In the genomic region with DNA sequence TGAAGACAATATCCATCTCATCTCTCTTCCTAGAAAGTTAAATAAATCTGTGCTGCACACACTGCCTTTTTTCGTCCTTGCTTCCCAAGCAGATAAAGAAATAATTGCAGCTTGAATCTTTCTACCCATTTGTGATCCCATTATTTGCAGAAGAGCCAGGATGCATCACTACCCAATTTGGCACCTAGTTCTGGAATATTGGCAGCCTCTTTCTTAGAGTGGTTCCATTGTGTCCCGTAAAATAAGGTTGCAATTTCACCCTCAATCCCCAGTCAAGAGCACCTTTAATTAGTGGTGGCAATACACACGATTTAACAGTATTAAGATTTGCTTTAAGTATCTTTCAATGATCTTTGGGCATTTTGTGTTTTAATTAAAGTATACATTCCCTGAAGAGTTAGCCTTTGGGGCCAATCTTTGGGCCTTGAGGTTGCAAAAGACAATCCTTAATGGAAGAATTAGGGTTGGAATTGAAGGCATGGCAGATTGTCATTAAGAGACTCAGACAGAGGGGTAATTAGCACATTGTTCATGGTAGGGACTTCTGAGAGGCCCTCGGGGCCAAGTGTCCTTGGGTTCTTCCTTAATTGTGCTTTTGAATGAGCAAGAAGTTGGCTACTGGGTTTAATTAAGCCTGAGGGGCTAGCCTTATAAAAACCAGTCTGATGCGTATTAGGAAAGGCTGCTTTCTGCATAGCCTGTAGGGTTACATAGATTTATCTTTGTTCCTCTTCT, we compare ENCODE assay signal across 26 mouse cellular contexts. TPM values are rescaled to one million over a fixed set of nuclear protein-coding genes. Genes with fewer than 3 reads are reported as not detected.
DNase-seq lines count a peak whose midpoint lies in the region; ATAC-seq and TF ChIP-seq lines count a peak whose summit lies in the region.
"Had no signal": no experiment of that assay in that cellular context is flagged by ENCODE, and none has a peak within 500 bp of the region (broad histone marks: within the 10 kb centered on the region; RNA-seq: fewer than 3 reads in every experiment).

No protein-coding gene starts in this region.

- TF ChIP-seq CTCF in forebrain, postnatal 0 days (IDR thresholded peaks at IDR 0.05; ENCODE audit: low read depth) = no peak

- H3K27ac ChIP-seq in forebrain, embryonic 11.5 days (ENCODE audit: low read depth, low read length) = no peak overlapping the region
- no peak overlapping the region for H3K27ac ChIP-seq in forebrain, postnatal 0 days (ENCODE audit: low read depth, low read length)
- H3K27ac ChIP-seq in midbrain, embryonic 11.5 days (ENCODE audit: low read depth, low read length) = no peak overlapping the region
- no peak overlapping the region for H3K27ac ChIP-seq in midbrain, embryonic 10.5 days (replicated peaks)
- no peak overlapping the region for H3K27ac ChIP-seq in midbrain, embryonic 16.5 days (ENCODE audit: low read length)
- H3K27ac ChIP-seq: embryonic facial prominence, embryonic 12.5 days; heart, embryonic 15.5 days; hindbrain, embryonic 13.5 days; hindbrain, postnatal 0 days had no signal

- WGBS in forebrain, embryonic 11.5 days = 28% methylated on average over 5 of the region's 5 CpGs
- WGBS in forebrain, postnatal 0 days = 25% methylated on average over 5 of the region's 5 CpGs
- WGBS in midbrain, embryonic 11.5 days = 66% methylated on average over 5 of the region's 5 CpGs
- 69% methylated on average over 5 of the region's 5 CpGs for WGBS in midbrain, embryonic 10.5 days
- WGBS in midbrain, embryonic 16.5 days = 49% methylated on average over 5 of the region's 5 CpGs

- no peaks in the 10 kb centered on the region for H3K9me3 ChIP-seq in forebrain, embryonic 11.5 days (ENCODE audit: control insufficient read depth, low read length)
- H3K9me3 ChIP-seq in forebrain, postnatal 0 days (ENCODE audit: low read length) = no peaks in the 10 kb centered on the region
- no peaks in the 10 kb centered on the region for H3K9me3 ChIP-seq in midbrain, embryonic 11.5 days (ENCODE audit: control insufficient read depth, low read length)
- H3K9me3 ChIP-seq in midbrain, embryonic 10.5 days (replicated peaks) = no peaks in the 10 kb centered on the region
- no peaks in the 10 kb centered on the region for H3K9me3 ChIP-seq in midbrain, embryonic 16.5 days (replicated peaks; ENCODE audit: control insufficient read depth, low read length, poor library complexity, severe bottlenecking)
- H3K9me3 ChIP-seq: embryonic facial prominence, embryonic 12.5 days; heart, embryonic 15.5 days; hindbrain, embryonic 13.5 days had no signal

- no peaks in the 10 kb centered on the region for H3K27me3 ChIP-seq in forebrain, embryonic 11.5 days (ENCODE audit: control insufficient read depth, insufficient read depth, low read length)
- no peaks in the 10 kb centered on the region for H3K27me3 ChIP-seq in forebrain, postnatal 0 days (ENCODE audit: insufficient read depth, low read length)
- no peaks in the 10 kb centered on the region for H3K27me3 ChIP-seq in midbrain, embryonic 11.5 days (ENCODE audit: control insufficient read depth, insufficient read depth, low read length)
- H3K27me3 ChIP-seq in midbrain, embryonic 10.5 days (ENCODE audit: low read depth, poor library complexity, severe bottlenecking) = no peaks in the 10 kb centered on the region
- H3K27me3 ChIP-seq in midbrain, embryonic 16.5 days (ENCODE audit: control insufficient read depth, insufficient read depth, low read depth, low read length) = no peaks in the 10 kb centered on the region
- H3K27me3 ChIP-seq: embryonic facial prominence, embryonic 12.5 days; heart, embryonic 15.5 days; hindbrain, embryonic 13.5 days; Patski had no signal

- no peaks in the 10 kb centered on the region for H3K36me3 ChIP-seq in forebrain, embryonic 11.5 days (ENCODE audit: control insufficient read depth, insufficient read depth, low read length)
- no peaks in the 10 kb centered on the region for H3K36me3 ChIP-seq in forebrain, postnatal 0 days (ENCODE audit: insufficient read depth)
- no peaks in the 10 kb centered on the region for H3K36me3 ChIP-seq in midbrain, embryonic 11.5 days (ENCODE audit: control insufficient read depth, insufficient read depth, low read length)
- no peaks in the 10 kb centered on the region for H3K36me3 ChIP-seq in midbrain, embryonic 10.5 days
- H3K36me3 ChIP-seq in midbrain, embryonic 16.5 days (ENCODE audit: control insufficient read depth, insufficient read depth, low read length) = no peaks in the 10 kb centered on the region
- H3K36me3 ChIP-seq: heart, embryonic 15.5 days; hindbrain, embryonic 13.5 days had no signal

- DNase-seq in forebrain, embryonic 11.5 days (ENCODE audit: low spot score) = no peak
- no peak for DNase-seq in forebrain, postnatal 0 days
- DNase-seq in midbrain, embryonic 11.5 days (ENCODE audit: low spot score, missing footprints) = no peak
- no peak for DNase-seq in midbrain, embryonic 10.5 days (ENCODE audit: low spot score)
- peak; percentile 28 for DNase-seq in brain, adult 2 months (ENCODE audit: low read depth, low spot score)
- DNase-seq in layer of hippocampus, adult 9-10 months (ENCODE audit: low spot score) = no peak
- no peak for DNase-seq in heart, adult 8-10 months (ENCODE audit: low spot score)
- DNase-seq: adrenal gland, postnatal 14 days; cerebellum, adult 11 months; cerebellum, adult 8-10 months; cerebellum, postnatal 14 days; embryo, embryonic 11 days; gastrocnemius, postnatal 10 days; heart, adult 18-20 months; heart, postnatal 14 days had no signal

- no peaks in the 10 kb centered on the region; the same call in 1 of the 2 replicates for H3K4me1 ChIP-seq in forebrain, embryonic 11.5 days (replicated peaks; ENCODE audit: control insufficient read depth, insufficient read depth, low read length)
- no peaks in the 10 kb centered on the region for H3K4me1 ChIP-seq in forebrain, postnatal 0 days (ENCODE audit: insufficient read depth)
- H3K4me1 ChIP-seq in midbrain, embryonic 11.5 days (ENCODE audit: control insufficient read depth, insufficient read depth, low read length) = peaks cover 5% of the 10 kb centered on the region
- peaks cover 16% of the 10 kb centered on the region for H3K4me1 ChIP-seq in midbrain, embryonic 10.5 days
- peaks cover 5% of the 10 kb centered on the region for H3K4me1 ChIP-seq in midbrain, embryonic 16.5 days (ENCODE audit: control insufficient read depth, insufficient read depth, low read length)

- ATAC-seq in forebrain, embryonic 11.5 days (replicated peaks; ENCODE audit: low FRiP score) = peak; percentile 63; the same call in 1 of the 2 replicates
- ATAC-seq in forebrain, postnatal 0 days = no peak
- peak; percentile 35; the same call in 1 of the 2 replicates for ATAC-seq in midbrain, embryonic 11.5 days (ENCODE audit: low FRiP score)
- peak; percentile 31; the same call in 1 of the 2 replicates for ATAC-seq in midbrain, embryonic 16.5 days
- ATAC-seq: activated CD4-positive, CD25-positive, alpha-beta regulatory T cell, adult 4 months; hindbrain, postnatal 0 days had no signal

- H3K4me3 ChIP-seq in forebrain, embryonic 11.5 days (ENCODE audit: low read depth, low read length) = no peak overlapping the region
- no peak overlapping the region for H3K4me3 ChIP-seq in forebrain, postnatal 0 days (ENCODE audit: low read depth, low read length)
- H3K4me3 ChIP-seq in midbrain, embryonic 11.5 days (ENCODE audit: low read depth, low read length) = no peak overlapping the region
- H3K4me3 ChIP-seq in midbrain, embryonic 10.5 days = no peak overlapping the region
- no peak overlapping the region for H3K4me3 ChIP-seq in midbrain, embryonic 16.5 days (ENCODE audit: low read depth, low read length)
- H3K4me3 ChIP-seq: embryonic facial prominence, embryonic 12.5 days; heart, embryonic 15.5 days; hindbrain, embryonic 13.5 days had no signal

- H3K4me2 ChIP-seq in forebrain, embryonic 11.5 days (ENCODE audit: low read depth, low read length, severe bottlenecking) = no peak overlapping the region
- H3K4me2 ChIP-seq in forebrain, postnatal 0 days (ENCODE audit: low read depth) = no peak overlapping the region
- no peak overlapping the region for H3K4me2 ChIP-seq in midbrain, embryonic 11.5 days
- H3K4me2 ChIP-seq in midbrain, embryonic 16.5 days (ENCODE audit: low read length) = no peak overlapping the region
- H3K4me2 ChIP-seq: embryonic facial prominence, embryonic 12.5 days; heart, embryonic 11.5 days; heart, embryonic 15.5 days; hindbrain, embryonic 13.5 days had no signal

- H3K9ac ChIP-seq in forebrain, embryonic 11.5 days (ENCODE audit: low read length) = no peak overlapping the region
- no peak overlapping the region for H3K9ac ChIP-seq in forebrain, postnatal 0 days
- H3K9ac ChIP-seq in midbrain, embryonic 11.5 days (ENCODE audit: low read length) = no peak overlapping the region
- no peak overlapping the region for H3K9ac ChIP-seq in midbrain, embryonic 16.5 days (ENCODE audit: low read depth, low read length)
- H3K9ac ChIP-seq: embryonic facial prominence, embryonic 12.5 days; heart, embryonic 15.5 days; hindbrain, embryonic 13.5 days had no signal

RNA-seq across cellular contexts. Expression of a gene that starts 14.9 kb away (rescaled TPM):
- polyA plus RNA-seq in forebrain, embryonic 11.5 days (2014; fragmentation: Nextera tagmentation; extraction: Ambion mirVana) = 14.5 and 16.2 TPM in 2 replicates
- 12.2 and 21.5 TPM in 2 replicates for total RNA-seq in forebrain, postnatal 0 days (2014; rRNA removed)
- polyA plus RNA-seq in forebrain, postnatal 0 days (2015; fragmentation: Nextera tagmentation; extraction: Ambion mirVana) = 3.7 and 7.6 TPM in 2 replicates
- polyA plus RNA-seq in midbrain, embryonic 11.5 days (2014; fragmentation: Nextera tagmentation; extraction: Ambion mirVana) = 3.4 and 3.5 TPM in 2 replicates
- 3.0 and 3.3 TPM in 2 replicates for polyA plus RNA-seq in midbrain, embryonic 10.5 days (2016; fragmentation: Nextera tagmentation; extraction: Ambion mirVana)
- 7.1 and 8.1 TPM in 2 replicates for polyA plus RNA-seq in midbrain, embryonic 16.5 days (2015; fragmentation: Nextera tagmentation; extraction: Ambion mirVana)
- 1 to 10 TPM; 4.2 to 8.8 (median 5.5) TPM for total RNA-seq in heart, adult 8-10 months (2022)
- total RNA-seq: common myeloid progenitor, adult 5-6 weeks; hematopoietic stem cell, adult 5-6 weeks; MEL had no signal
- polyA plus RNA-seq: activated CD4-positive, CD25-positive, alpha-beta regulatory T cell, adult 4 months had no signal
